18 mouse cellular contexts compared by ENCODE assay signal in genomic region chr2:64616931-64617330, GRCm38 (mm10).
"Had no signal": no experiment of that assay in that cellular context is flagged by ENCODE, and none has a peak within 500 bp of the region (broad histone marks: within the 10 kb centered on the region; RNA-seq: fewer than 3 reads in every experiment).

No protein-coding gene starts in this region.

- H3K27me3 ChIP-seq: midbrain, embryonic 12.5 days; neural tube, embryonic 13.5 days; neural tube, embryonic 15.5 days had no signal

- ATAC-seq: midbrain, embryonic 16.5 days had no signal

- H3K4me3 ChIP-seq: midbrain, embryonic 10.5 days; midbrain, embryonic 12.5 days; myocyte; neural tube, embryonic 13.5 days; neural tube, embryonic 15.5 days had no signal

- H3K4me1 ChIP-seq: midbrain, embryonic 10.5 days; neural tube, embryonic 13.5 days; neural tube, embryonic 15.5 days had no signal

- H3K9me3 ChIP-seq: midbrain, embryonic 10.5 days; midbrain, embryonic 12.5 days; neural tube, embryonic 13.5 days; neural tube, embryonic 15.5 days had no signal

- H3K36me3 ChIP-seq: midbrain, embryonic 10.5 days; midbrain, embryonic 12.5 days; neural tube, embryonic 13.5 days; neural tube, embryonic 15.5 days had no signal

- DNase-seq: lung, adult 18-20 months; lung, embryonic 14.5 days; lung, postnatal 10 days; lung, postnatal 4 days; midbrain, embryonic 14.5 days; right cerebral cortex, adult 18-20 months; right cerebral cortex, postnatal 25 days; right cerebral cortex, postnatal 4 days; spleen, adult 18-20 months; thymus, adult 18-20 months; thymus, postnatal 14 days; thymus, postnatal 36 days had no signal

- H3K4me2 ChIP-seq: lung, embryonic 14.5 days; midbrain, embryonic 12.5 days; neural tube, embryonic 13.5 days; neural tube, embryonic 15.5 days had no signal

- H3K9ac ChIP-seq: lung, embryonic 14.5 days; midbrain, embryonic 12.5 days; neural tube, embryonic 13.5 days; neural tube, embryonic 15.5 days had no signal

- H3K27ac ChIP-seq: midbrain, embryonic 10.5 days; midbrain, embryonic 12.5 days; neural tube, embryonic 13.5 days; neural tube, embryonic 15.5 days had no signal
